Mouse (Mus musculus) MEL (cell line): ENCODE measurements around the gene Jag2. TPM values are rescaled to one million over a fixed set of nuclear protein-coding genes. Genes with fewer than 3 reads are reported as not detected.

Source experiments
- DNase-seq: peaks from one replicate; pipeline ENCODE4 v3.0.0; 2011; ENCODE audit warnings: low read depth, low spot score
- H3K27ac ChIP-seq: 2 replicates; pipeline ENCODE4 v1.5.1; 2012; ENCODE audit warnings: low read depth, mild to moderate bottlenecking, control low read depth, low read length, moderate library complexity; ENCODE audit not compliant: control insufficient read depth
- H3K27me3 ChIP-seq, 2 experiments: fragments of 150-350 bp in 1 of 2; sonication (generic) in 1 of 2; 2 replicates each; pipeline ENCODE4 v1.6.1; 2012; ENCODE audit warnings: low read length in 2 of 2, mild to moderate bottlenecking in 2 of 2, improper control_type of control experiment in 1 of 2, moderate library complexity in 1 of 2; ENCODE audit not compliant: insufficient read depth in 2 of 2, control insufficient read depth in 1 of 2
- H3K36me3 ChIP-seq, 2 experiments: 2 replicates each; pipeline ENCODE4 v1.6.1; 2012 to 2014; ENCODE audit warnings: low read length in 2 of 2, improper control_type of control experiment in 1 of 2, inconsistent platforms in 1 of 2, mild to moderate bottlenecking in 1 of 2; ENCODE audit not compliant: insufficient read depth in 2 of 2, control insufficient read depth in 1 of 2
- H3K4me1 ChIP-seq, 2 experiments: fragments of 150-350 bp in 1 of 2; sonication (generic) in 1 of 2; 2 replicates each; pipeline ENCODE4 v1.6.1; 2012; ENCODE audit warnings: low read length in 2 of 2, improper control_type of control experiment in 1 of 2, mild to moderate bottlenecking in 1 of 2; ENCODE audit not compliant: insufficient read depth in 2 of 2, control insufficient read depth in 1 of 2
- H3K4me3 ChIP-seq, 2 experiments: fragments of 150-350 bp in 1 of 2; sonication (generic) in 1 of 2; 2 replicates each; pipeline ENCODE4 v1.5.1; 2012; ENCODE audit warnings: low read depth in 2 of 2, low read length in 2 of 2, mild to moderate bottlenecking in 2 of 2, moderate library complexity in 2 of 2, control low read depth in 1 of 2, improper control_type of control experiment in 1 of 2; ENCODE audit not compliant: control insufficient read depth in 1 of 2, insufficient read depth in 1 of 2
- H3K79me2 ChIP-seq: 2 replicates; pipeline ENCODE4 v1.6.1; 2012; ENCODE audit warnings: mild to moderate bottlenecking, low read length, moderate library complexity; ENCODE audit not compliant: control insufficient read depth, poor library complexity, insufficient read depth
- H3K9ac ChIP-seq: 2 replicates; pipeline ENCODE4 v1.6.1; 2012; ENCODE audit warnings: low read depth, mild to moderate bottlenecking, control low read depth, low read length, moderate library complexity; ENCODE audit not compliant: control insufficient read depth, poor library complexity, severe bottlenecking
- H3K9me3 ChIP-seq: fragments of 150-350 bp; sonication (generic); replicated peaks from 2 replicates; pipeline ENCODE4 v1.6.1; 2012; ENCODE audit warnings: mild to moderate bottlenecking, low read length, improper control_type of control experiment, moderate library complexity; ENCODE audit not compliant: insufficient read depth
- BHLHE40 ChIP-seq: IDR thresholded peaks from 2 replicates; pipeline ENCODE4 v1.6.1; 2012; ENCODE audit warnings: low read depth, mild to moderate bottlenecking, inconsistent platforms, low read length, improper control_type of control experiment, borderline replicate concordance
- CHD1 ChIP-seq: IDR thresholded peaks from 2 replicates; pipeline ENCODE4 v1.6.1; 2012; ENCODE audit warnings: low read depth, mild to moderate bottlenecking, inconsistent platforms, low read length, improper control_type of control experiment
- CTCF ChIP-seq, 3 experiments: IDR thresholded peaks in 2 of 3; conservative IDR thresholded peaks in 1 of 3; 2 replicates each; pipeline ENCODE4 v1.5.1; 2011 to 2012; ENCODE audit warnings: low read length in 3 of 3, low read depth in 2 of 3, mild to moderate bottlenecking in 2 of 3, improper control_type of control experiment in 1 of 3, inconsistent platforms in 1 of 3, mixed read lengths in 1 of 3, moderate library complexity in 1 of 3; ENCODE audit not compliant: control insufficient read depth in 1 of 3, insufficient read depth in 1 of 3, poor library complexity in 1 of 3, severe bottlenecking in 1 of 3
- E2F4 ChIP-seq: IDR thresholded peaks from 2 replicates; pipeline ENCODE4 v1.6.1; 2011; ENCODE audit warnings: low read depth, low read length, improper control_type of control experiment, borderline replicate concordance
- ELF1 ChIP-seq: IDR thresholded peaks from 2 replicates; pipeline ENCODE4 v1.6.1; 2014; ENCODE audit warnings: low read depth, mild to moderate bottlenecking, inconsistent platforms, low read length, improper control_type of control experiment, moderate library complexity
- EP300 ChIP-seq, 2 experiments: IDR thresholded peaks; 2 replicates each; pipeline ENCODE4 v1.6.1; 2011; ENCODE audit warnings: improper control_type of control experiment in 2 of 2, low read length in 2 of 2, low read depth in 1 of 2, mild to moderate bottlenecking in 1 of 2
- ETS1 ChIP-seq: IDR thresholded peaks from 2 replicates; pipeline ENCODE4 v1.6.1; 2012; ENCODE audit warnings: low read depth, mild to moderate bottlenecking, inconsistent platforms, low read length, improper control_type of control experiment, moderate library complexity
- GATA1 ChIP-seq: IDR thresholded peaks from 2 replicates; pipeline ENCODE4 v1.6.1; 2011; ENCODE audit warnings: low read depth, low read length, improper control_type of control experiment
- HCFC1 ChIP-seq: IDR thresholded peaks from 2 replicates; pipeline ENCODE4 v1.6.1; 2012; ENCODE audit warnings: low read depth, mild to moderate bottlenecking, inconsistent platforms, low read length, improper control_type of control experiment, moderate library complexity
- KAT2A ChIP-seq: conservative IDR thresholded peaks from 2 replicates; pipeline ENCODE4 v1.6.1; 2012; ENCODE audit warnings: low read depth, low read length, improper control_type of control experiment, inconsistent platforms
- MAFK ChIP-seq: IDR thresholded peaks from 2 replicates; pipeline ENCODE4 v1.6.1; 2011; ENCODE audit warnings: low read depth, mild to moderate bottlenecking, low read length, improper control_type of control experiment, borderline replicate concordance
- MYB ChIP-seq: IDR thresholded peaks from 2 replicates; pipeline ENCODE4 v1.6.1; 2011; ENCODE audit warnings: mild to moderate bottlenecking, low read depth, low read length, improper control_type of control experiment
- NELFE ChIP-seq: IDR thresholded peaks from 2 replicates; pipeline ENCODE4 v1.6.1; 2011; ENCODE audit warnings: low read depth, low read length, improper control_type of control experiment
- NRF1 ChIP-seq: IDR thresholded peaks from 2 replicates; pipeline ENCODE4 v1.6.1; 2014; ENCODE audit warnings: low read depth, mild to moderate bottlenecking, inconsistent platforms, low read length, improper control_type of control experiment, moderate library complexity; ENCODE audit not compliant: poor library complexity, insufficient read depth, severe bottlenecking
- POLR2AphosphoS2 ChIP-seq: IDR thresholded peaks from 2 replicates; pipeline ENCODE4 v1.6.1; 2011; ENCODE audit warnings: low read length, improper control_type of control experiment
- RAD21 ChIP-seq: IDR thresholded peaks from 2 replicates; pipeline ENCODE4 v1.6.1; 2011; ENCODE audit warnings: mild to moderate bottlenecking, low read depth, low read length, improper control_type of control experiment
- RCOR1 ChIP-seq: IDR thresholded peaks from 2 replicates; pipeline ENCODE4 v1.6.1; 2012; ENCODE audit warnings: low read depth, mild to moderate bottlenecking, inconsistent platforms, low read length, improper control_type of control experiment
- SIN3A ChIP-seq: IDR thresholded peaks from 2 replicates; pipeline ENCODE4 v1.6.1; 2012; ENCODE audit warnings: low read length, improper control_type of control experiment, inconsistent platforms
- SMC3 ChIP-seq: IDR thresholded peaks from 2 replicates; pipeline ENCODE4 v1.6.1; 2011; ENCODE audit warnings: low read depth, low read length, improper control_type of control experiment
- TAL1 ChIP-seq: IDR thresholded peaks from 2 replicates; pipeline ENCODE4 v1.6.1; 2012; ENCODE audit warnings: mild to moderate bottlenecking, inconsistent platforms, low read length, moderate library complexity, mixed read lengths
- TCF12 ChIP-seq: IDR thresholded peaks from 2 replicates; pipeline ENCODE4 v1.6.1; 2014; ENCODE audit warnings: low read depth, mild to moderate bottlenecking, inconsistent platforms, low read length, improper control_type of control experiment, moderate library complexity
- USF1 ChIP-seq: IDR thresholded peaks from 2 replicates; pipeline ENCODE4 v1.6.1; 2014; ENCODE audit warnings: low read depth, mild to moderate bottlenecking, inconsistent platforms, low read length, improper control_type of control experiment, moderate library complexity
- USF2 ChIP-seq, 2 experiments: IDR thresholded peaks; 2 replicates each; pipeline ENCODE4 v1.6.1; 2011 to 2012; ENCODE audit warnings: improper control_type of control experiment in 2 of 2, low read length in 2 of 2, borderline replicate concordance in 1 of 2, inconsistent platforms in 1 of 2, low read depth in 1 of 2, mild to moderate bottlenecking in 1 of 2; ENCODE audit not compliant: insufficient read depth in 1 of 2
- ZC3H11A ChIP-seq: IDR thresholded peaks from 2 replicates; pipeline ENCODE4 v1.6.1; 2012; ENCODE audit warnings: low read depth, mild to moderate bottlenecking, inconsistent platforms, low read length, improper control_type of control experiment
- ZKSCAN1 ChIP-seq: IDR thresholded peaks from 2 replicates; pipeline ENCODE4 v1.6.1; 2012; ENCODE audit warnings: low read depth, mild to moderate bottlenecking, inconsistent platforms, low read length, improper control_type of control experiment, moderate library complexity
- ZNF384 ChIP-seq: IDR thresholded peaks from 2 replicates; pipeline ENCODE4 v1.6.1; 2012; ENCODE audit warnings: low read depth, mild to moderate bottlenecking, inconsistent platforms, low read length, improper control_type of control experiment
- polyA plus RNA-seq, 2 experiments: library from polyadenylated mRNA; stranded (reverse) in 1 of 2; unstranded in 1 of 2; fragments of >175 nt in 1 of 2; fragments of >200 nt in 1 of 2; gene quantifications; 2 replicates each; pipeline versions ENCODE4 v1.2.1 to v1.2.4; 2012; ENCODE audit warnings: low replicate concordance in 2 of 2, low read depth in 1 of 2; ENCODE audit not compliant: insufficient read length in 2 of 2, insufficient read depth in 1 of 2, missing spikeins in 1 of 2
- total RNA-seq: library from RNA; depleted of rRNA; stranded (reverse); fragments of 300-350 nt; gene quantifications from 2 replicates; pipeline ENCODE4 v1.2.3, GENCODE M21; 2012

The Jag2 gene
- total and polyA plus RNA-seq, 3 experiments = 1.0 to 3.9 TPM; not detected in 1

DNA sequence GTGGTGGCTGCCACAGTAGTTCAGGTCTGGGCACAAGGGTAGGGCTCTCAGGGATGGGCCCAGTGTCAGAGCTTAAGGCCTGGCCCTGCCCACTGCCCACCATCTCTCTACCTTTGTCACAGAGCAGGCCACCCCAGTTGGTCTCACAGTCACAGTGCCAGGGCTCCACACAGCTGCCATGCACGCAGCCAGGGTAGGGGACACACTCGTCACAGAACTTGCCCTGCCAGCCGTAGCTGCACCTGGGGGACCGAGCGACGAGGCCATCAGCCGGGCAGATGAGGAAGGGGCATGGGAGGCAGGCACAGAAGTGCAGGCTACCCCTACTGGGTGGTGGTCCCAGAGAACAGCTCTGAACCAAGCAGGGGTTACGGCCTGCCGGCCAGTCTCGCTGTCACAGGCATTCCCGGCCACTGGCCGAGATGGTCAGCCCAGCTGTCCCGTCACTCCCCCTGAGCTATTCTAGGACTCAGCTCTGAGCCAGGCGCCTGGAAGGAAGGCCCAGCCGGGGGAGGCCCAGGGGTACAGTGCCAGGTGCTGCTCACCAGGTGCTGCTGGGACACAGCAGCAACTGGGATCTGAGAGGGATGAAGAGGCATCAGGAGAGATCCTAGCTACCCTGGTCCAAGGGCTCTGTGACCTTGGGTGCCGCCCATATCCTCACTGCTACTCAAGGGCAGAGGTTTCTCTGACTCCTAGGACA is 12.7 kb downstream of the Jag2 start:
- no peaks in the 10 kb centered on the region for H3K27me3 ChIP-seq
- no peaks in the 10 kb centered on the region for H3K9me3 ChIP-seq
- no peak overlapping the region for H3K9ac ChIP-seq
- no peak for DNase-seq
- H3K27ac ChIP-seq = no peak overlapping the region
- no peaks in the 10 kb centered on the region for H3K36me3 ChIP-seq
- H3K4me1 ChIP-seq = no peaks in the 10 kb centered on the region
- H3K79me2 ChIP-seq = no peaks in the 10 kb centered on the region
- TF ChIP-seq KAT2A (no peak), CTCF (IDR thresholded peaks at IDR 0.05 in 2 of 3, conservative IDR thresholded peaks at IDR 0.05 in 1 of 3; ENCODE audit: control insufficient read depth in 1 of 3, insufficient read depth in 1 of 3, low read depth in 2 of 3, low read length in 3 of 3, poor library complexity in 1 of 3, severe bottlenecking in 1 of 3) (no peak), RCOR1 (no peak), ZKSCAN1 (no peak), E2F4 (no peak), NELFE (no peak), SIN3A (no peak), RAD21 (no peak), BHLHE40 (no peak), SMC3 (no peak), EP300 (IDR thresholded peaks at IDR 0.05; ENCODE audit: low read depth in 1 of 2, low read length in 2 of 2) (no peak), GATA1 (no peak), ETS1 (no peak)
- no peak overlapping the region for H3K4me3 ChIP-seq

DNA sequence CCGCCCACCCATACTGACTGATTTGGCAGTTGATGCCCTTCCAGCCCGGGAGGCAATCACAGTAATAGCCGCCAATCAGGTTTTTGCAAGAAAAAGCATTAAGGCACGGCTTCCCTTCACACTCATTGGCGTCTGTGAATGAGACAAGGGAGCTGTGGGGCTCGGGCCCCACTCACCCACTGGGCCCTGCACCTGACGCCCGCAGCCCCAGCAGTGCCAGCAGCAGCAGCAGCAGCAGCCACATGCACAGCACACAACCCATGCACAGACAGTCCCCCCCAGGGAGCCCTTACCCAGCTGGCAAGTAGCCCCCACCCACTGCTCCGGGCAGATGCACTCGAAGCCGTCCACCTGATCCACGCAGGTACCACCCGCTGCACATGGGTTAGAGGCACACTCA is 14.0 kb downstream of the Jag2 start:
- Histone ChIP-seq H3K4me1 (peaks cover 0 to under 1% of the 10 kb centered on the region in 2 experiments; a peak in 1 of 4 replicates), H3K9ac (no peak overlapping the region), H3K27me3 (no peaks in the 10 kb centered on the region), H3K9me3 (no peaks in the 10 kb centered on the region), H3K36me3 (no peaks in the 10 kb centered on the region), H3K79me2 (no peaks in the 10 kb centered on the region), H3K27ac (no peak overlapping the region), H3K4me3 (no peak overlapping the region)
- TF ChIP-seq MYB (no peak), TCF12 (no peak), CHD1 (no peak), NRF1 (no peak), ZKSCAN1 (no peak), KAT2A (no peak), ZC3H11A (no peak), MAFK (no peak), HCFC1 (no peak), SIN3A (no peak), USF2 (IDR thresholded peaks at IDR 0.05; ENCODE audit: borderline replicate concordance in 1 of 2, insufficient read depth in 1 of 2, low read depth in 1 of 2, low read length in 2 of 2) (no peak), USF1 (no peak), E2F4 (no peak), ELF1 (no peak), RAD21 (no peak), TAL1 (no peak), POLR2AphosphoS2 (no peak), ZNF384 (no peak)
- no peak for DNase-seq
